Mouse (Mus musculus) embryonic fibroblast, embryonic 13.5 days (primary cell): ENCODE data around the gene Ajuba. TPM values are rescaled to one million over a fixed set of nuclear protein-coding genes. Genes with fewer than 3 reads are reported as not detected.
A peak's percentile ranks its signal among the peaks of the same experiment; 100 is the strongest.

Experiments used
- H3K27ac ChIP-seq: 2 replicates; pipeline ENCODE4 v1.5.1; 2012; ENCODE audit warnings: low read length, control low read depth, inconsistent platforms; ENCODE audit not compliant: insufficient read depth
- H3K4me1 ChIP-seq: 2 replicates; pipeline ENCODE4 v1.6.1; 2011; ENCODE audit warnings: low read length; ENCODE audit not compliant: control insufficient read depth, insufficient read depth
- H3K4me3 ChIP-seq: 2 replicates; pipeline ENCODE4 v1.5.1; 2011; ENCODE audit warnings: mild to moderate bottlenecking, control low read depth, low read length; ENCODE audit not compliant: insufficient read depth
- CTCF ChIP-seq: IDR thresholded peaks from 2 replicates; pipeline ENCODE4 v1.5.1; 2011; ENCODE audit warnings: mild to moderate bottlenecking, control low read depth, low read length, moderate library complexity, borderline replicate concordance; ENCODE audit not compliant: insufficient read depth
- POLR2A ChIP-seq: IDR thresholded peaks from 2 replicates; pipeline ENCODE4 v1.6.1; 2011; ENCODE audit warnings: low read depth, mild to moderate bottlenecking, control low read depth, low read length, moderate library complexity
- polyA plus RNA-seq: library from polyadenylated mRNA; stranded (reverse); fragments of >200 nt; gene quantifications from 2 replicates; pipeline ENCODE4 v1.2.4, GENCODE M21; 2011; ENCODE audit warnings: low read depth; ENCODE audit not compliant: missing spikeins, insufficient read length

The Ajuba gene
- polyA plus RNA-seq, 1 experiment, result 39.4 TPM

DNA sequence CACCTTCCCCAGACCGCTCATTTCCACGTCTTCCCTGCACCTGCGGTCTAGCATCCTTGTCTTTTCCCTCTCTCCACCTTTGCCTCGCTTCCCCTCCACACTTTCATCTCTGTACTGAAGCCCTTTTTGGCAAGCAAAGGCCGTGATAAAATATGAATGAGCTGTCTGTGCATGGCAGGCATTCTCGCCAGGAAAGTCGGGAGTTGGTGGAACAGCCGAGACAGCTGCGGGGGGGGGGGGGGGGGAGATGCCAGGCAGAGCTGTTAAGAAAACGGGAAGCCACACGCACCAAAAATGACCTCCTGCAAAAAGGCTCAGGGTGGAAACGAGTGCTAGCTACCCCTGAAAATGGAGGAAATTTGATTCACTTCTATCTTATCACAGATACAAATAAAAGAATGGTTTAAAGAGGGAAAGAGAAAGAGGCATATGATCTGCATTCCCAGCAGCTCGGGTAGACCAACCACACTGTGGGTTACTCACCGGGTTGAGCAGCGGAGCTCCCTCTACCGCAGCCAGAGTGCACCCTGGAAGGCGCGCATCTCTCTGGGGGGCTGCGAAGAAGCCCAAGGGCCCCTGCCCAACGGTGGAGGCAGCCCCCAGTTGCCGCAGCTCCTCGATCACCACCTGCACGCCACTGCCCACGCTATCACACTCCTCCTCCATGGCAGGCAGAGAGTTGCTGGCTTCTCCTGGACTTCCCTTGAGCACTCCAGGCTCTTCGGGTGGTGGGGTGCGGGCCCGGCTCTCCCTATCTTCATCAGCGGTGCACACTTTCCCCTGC lies 17.5 kb upstream of the Ajuba start:
- Histone ChIP-seq H3K4me1 (no peaks in the 10 kb centered on the region), H3K4me3 (no peak overlapping the region), H3K27ac (no peak overlapping the region)
- TF ChIP-seq CTCF, result no peak
- TF ChIP-seq POLR2A, result no peak

DNA sequence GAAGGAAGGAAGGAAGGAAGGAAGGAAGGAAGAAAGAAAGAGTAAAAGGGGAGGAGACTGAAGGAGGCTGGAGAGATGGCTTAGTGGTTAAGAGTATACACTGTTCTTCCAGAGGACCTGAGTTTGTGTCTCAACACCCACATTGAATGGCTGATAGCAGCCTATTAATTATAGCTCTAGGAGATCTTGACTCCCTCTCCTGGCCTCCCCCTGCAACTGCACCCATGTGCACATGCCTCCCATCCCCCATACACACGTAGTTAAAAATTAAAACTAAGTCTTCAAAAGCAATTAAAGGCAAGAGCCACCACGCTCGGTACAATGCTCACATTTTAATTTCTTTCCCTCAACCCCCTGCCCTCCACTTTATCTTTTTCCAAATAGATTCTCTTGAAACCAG lies 16.7 kb upstream of the Ajuba start:
- H3K4me1 ChIP-seq, result peaks cover under 1% of the 10 kb centered on the region; the same call in 1 of the 2 replicates
- H3K27ac ChIP-seq, result no peak overlapping the region

DNA sequence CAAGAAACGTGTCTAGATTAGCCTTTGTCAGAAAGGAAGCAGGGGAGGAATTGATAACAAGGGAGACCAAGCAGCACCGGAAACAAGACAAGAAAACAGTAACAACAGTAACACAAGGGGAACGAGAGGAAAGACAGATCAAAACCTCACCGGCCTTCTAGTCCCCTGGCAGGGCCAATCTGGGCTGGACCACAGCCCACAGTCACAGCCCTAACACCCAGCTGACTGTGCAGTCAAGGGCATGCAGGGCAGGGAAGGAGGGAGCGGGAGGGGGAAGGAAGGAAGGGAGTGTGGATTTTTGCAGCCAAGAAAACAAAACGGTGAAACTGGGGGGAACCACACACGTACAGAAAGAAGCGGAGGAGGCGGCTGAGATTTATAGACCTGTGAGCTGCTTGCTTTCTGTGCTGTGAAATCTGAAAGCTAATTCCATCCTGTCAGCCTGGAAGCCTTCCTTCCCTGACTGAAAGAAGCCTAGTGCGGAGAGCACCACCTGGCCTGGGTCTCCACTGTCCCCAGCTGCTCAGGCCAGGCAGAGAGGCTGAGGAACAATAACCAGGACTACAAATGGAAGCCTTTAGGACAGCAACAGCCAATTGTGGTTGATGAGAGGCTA lies 15.1 kb upstream of the Ajuba start:
- peaks cover 2% of the 10 kb centered on the region; the same call in 1 of the 2 replicates for H3K4me1 ChIP-seq
- TF ChIP-seq POLR2A, result no peak
- no peak for TF ChIP-seq CTCF
- H3K27ac ChIP-seq, result no peak overlapping the region
- no peak overlapping the region for H3K4me3 ChIP-seq

More for the DNA sequence above, 16.7 kb upstream of the Ajuba start:
- no peak for TF ChIP-seq CTCF
- no peak for TF ChIP-seq POLR2A
- no peak overlapping the region for H3K4me3 ChIP-seq

DNA sequence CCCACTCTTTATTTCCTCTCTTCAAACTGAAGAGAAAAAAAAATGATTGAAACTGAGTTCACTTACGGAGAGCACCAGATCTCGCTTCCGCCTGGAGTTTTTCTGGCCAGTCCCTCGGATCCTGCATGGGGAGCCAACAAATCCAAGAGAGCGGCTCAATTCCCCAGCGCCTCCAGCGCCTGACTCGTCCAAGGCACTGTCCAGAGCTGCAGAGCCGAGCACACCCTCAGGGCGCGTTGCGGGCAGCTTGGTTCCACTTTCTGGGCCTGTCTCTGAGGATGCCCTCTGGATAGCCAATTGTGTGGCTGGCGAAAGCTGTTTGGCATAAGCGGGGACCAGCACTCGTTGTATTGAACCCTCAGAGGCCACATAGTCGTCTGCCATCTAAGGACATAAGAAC lies 13.7 kb upstream of the Ajuba start:
- Histone ChIP-seq H3K4me1 (peaks cover 2% of the 10 kb centered on the region; the same call in 1 of the 2 replicates), H3K4me3 (no peak overlapping the region), H3K27ac (no peak overlapping the region)
- TF ChIP-seq POLR2A, result no peak
- no peak for TF ChIP-seq CTCF

DNA sequence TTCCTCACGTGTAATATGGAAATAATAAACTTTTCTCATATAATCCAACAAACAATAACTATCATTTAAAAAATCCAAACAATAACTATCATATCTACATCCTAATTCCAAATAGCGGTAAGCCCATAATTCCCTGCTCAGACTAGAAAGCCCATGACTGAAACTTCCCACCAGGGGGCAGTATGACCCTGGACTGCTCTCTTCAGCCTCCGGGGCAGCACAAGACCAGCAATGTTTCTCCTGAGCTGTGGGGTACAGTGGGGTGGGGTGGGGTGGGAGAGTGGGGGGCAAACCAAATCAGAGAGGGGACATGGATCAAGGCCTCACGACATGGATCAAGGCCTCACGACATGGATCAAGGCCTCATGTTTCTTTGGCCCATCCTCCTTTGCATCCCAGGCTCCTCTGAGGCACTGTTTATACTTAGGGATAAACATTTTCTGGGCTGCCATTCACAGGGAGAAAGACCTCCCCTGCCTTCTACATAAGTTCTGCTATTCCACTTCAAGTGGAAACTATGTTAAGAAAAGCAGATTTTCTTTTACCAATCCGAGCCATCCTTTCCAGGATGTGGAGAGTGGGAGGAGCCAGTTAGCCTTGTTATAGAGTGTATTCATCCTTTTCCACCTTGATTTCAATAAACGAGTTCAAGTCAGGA lies 6.5 kb upstream of the Ajuba start:
- no peak for TF ChIP-seq POLR2A
- peak; percentile 47; the same call in 1 of the 2 replicates for TF ChIP-seq CTCF
- Histone ChIP-seq H3K4me3 (no peak overlapping the region), H3K27ac (no peak overlapping the region), H3K4me1 (no peaks in the 10 kb centered on the region)

DNA sequence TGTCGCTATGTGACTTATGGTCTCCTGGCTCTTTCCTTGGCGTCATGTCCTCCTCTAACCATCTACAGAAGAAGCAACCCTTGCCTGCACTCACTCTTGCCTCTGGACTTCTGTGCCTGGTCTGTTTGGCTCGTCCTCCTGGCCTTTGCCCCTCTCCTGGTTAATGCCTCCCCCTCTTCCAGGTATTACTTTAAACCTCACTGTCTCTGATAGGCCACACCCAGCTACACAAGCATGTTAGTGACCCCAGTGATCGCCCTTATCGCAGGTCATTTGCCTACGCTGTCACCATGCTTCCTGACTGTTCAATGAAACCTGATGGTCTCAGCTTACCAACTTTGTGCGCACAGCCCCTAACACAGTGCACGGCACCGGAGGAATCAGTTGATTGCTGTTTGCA lies 5.2 kb upstream of the Ajuba start:
- no peaks in the 10 kb centered on the region for H3K4me1 ChIP-seq
- no peak overlapping the region for H3K27ac ChIP-seq
- no peak overlapping the region for H3K4me3 ChIP-seq
- TF ChIP-seq POLR2A (no peak), CTCF (no peak)

DNA sequence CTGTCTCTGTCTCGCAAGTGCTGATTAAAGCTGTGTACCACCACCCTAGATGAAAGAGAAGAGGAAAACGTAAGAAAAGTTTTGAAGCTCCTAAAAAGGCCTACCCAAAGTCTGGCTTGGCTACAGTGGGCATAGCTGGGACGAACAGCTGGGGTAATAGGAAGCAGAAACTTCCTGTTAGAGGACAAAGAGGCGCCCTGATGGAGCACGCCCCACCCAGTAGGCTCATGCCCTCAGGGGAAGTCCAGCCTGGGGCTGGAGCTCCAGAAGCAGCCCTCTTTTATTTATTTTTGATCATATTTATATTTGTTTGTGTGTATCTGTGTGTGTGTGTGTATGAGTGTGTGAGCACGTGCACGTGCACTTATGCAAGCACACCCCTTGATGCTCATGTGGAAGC lies 2.3 kb upstream of the Ajuba start:
- Histone ChIP-seq H3K4me3 (no peak overlapping the region), H3K4me1 (no peaks in the 10 kb centered on the region), H3K27ac (no peak overlapping the region)
- TF ChIP-seq POLR2A (no peak), CTCF (no peak)

DNA sequence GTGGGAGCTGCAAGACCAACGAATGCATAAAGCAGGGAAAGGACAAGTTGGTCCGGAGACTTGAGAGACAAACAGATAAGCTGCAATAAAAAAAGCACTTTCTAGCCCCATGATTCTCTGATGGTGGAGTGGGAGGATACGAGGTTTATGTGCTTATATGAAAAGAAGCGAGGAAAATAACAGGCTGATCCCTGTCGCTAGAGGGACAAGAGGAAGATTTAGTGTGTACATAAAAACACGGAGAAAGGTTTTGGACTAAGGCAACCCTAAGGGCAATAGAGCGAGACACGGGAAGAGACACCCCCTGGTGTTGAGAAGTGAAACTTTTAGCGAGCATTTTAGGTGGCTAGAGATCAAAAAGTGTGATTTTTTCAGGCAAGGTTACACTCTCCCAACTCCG lies 705 bp upstream of the Ajuba start:
- H3K4me1 ChIP-seq, result no peaks in the 10 kb centered on the region
- H3K4me3 ChIP-seq, result peak overlapping the region; percentile 87
- peak overlapping the region; percentile 89 for H3K27ac ChIP-seq
- TF ChIP-seq POLR2A, result peak; percentile 4; the same call in 1 of the 2 replicates
- TF ChIP-seq CTCF, result no peak

DNA sequence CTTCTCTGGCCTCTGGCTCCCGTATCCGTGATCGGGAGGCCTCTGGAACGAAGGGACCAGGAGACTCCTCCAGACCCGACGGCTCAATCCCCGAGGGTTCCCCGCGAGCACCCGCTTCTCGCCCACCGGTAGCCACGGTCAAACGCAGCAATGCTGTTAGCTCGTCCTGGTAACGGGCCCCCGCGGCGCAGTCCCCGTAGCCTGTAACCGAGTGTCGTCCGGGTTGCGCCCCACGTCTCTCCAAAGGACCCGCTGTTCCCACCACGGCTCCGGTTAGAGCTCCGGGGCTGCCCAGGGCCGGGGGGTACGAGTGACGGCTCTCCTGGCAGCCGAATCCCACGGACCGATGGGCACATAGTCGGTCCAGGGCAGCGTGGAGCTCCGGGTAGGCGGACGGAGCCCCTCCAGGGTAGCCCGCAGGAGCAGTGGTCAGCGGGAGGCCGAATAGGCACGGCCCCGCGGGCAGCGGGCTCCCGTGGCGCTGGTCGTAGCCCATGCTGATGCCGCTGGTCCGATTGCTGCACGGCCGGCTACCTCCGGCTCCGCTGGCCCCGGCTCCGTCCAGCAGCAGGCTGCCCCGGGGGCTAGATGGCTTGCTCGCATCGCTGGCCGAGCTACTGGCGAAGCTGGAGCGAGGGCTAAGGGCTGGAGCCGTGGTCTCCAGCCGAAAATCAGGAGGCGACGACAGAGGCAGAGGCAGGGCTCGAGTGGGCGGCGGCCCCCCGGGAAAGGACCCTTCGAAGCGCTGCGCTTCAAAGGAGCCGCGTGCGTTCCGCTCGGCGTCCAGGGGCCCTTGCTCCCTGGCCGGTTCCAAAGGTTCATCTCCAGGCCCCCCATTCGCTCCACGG lies 893 bp downstream of the Ajuba start:
- TF ChIP-seq POLR2A, result 0 out of 2 replicates have a peak, but pooled peaks have one; percentile 4
- TF ChIP-seq CTCF, result no peak
- peak overlapping the region; percentile 87 for H3K4me3 ChIP-seq
- H3K27ac ChIP-seq, result peak overlapping the region; percentile 85
- peaks cover 6% of the 10 kb centered on the region; the same call in 1 of the 2 replicates for H3K4me1 ChIP-seq

DNA sequence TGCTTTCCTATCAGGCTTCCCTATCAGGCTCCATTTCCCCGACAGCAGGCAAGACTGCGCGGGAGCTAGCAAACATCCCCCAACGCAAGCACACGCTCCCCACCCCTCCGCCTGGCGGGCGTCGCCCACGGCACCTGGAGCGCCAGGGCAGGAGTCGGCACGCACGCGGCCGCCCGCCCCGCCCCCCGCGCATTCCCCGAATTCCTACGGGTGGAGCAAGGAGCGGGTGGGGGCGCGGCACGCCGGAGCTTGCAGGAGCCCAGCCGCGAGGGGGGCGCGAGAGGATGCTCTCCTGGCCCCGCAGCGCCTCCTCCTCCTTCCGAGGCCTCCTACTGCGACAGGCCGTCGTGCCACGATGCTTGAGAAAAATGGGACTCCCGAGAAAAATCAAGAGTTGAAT lies 1.7 kb downstream of the Ajuba start:
- peak overlapping the region; percentile 87 for H3K4me3 ChIP-seq
- TF ChIP-seq CTCF, result no peak
- peak; percentile 62 for TF ChIP-seq POLR2A
- H3K27ac ChIP-seq, result peak overlapping the region; percentile 85
- peaks cover 6% of the 10 kb centered on the region; the same call in 1 of the 2 replicates for H3K4me1 ChIP-seq
